ENCODE assay signal across 10 mouse cellular contexts in the genomic region with DNA sequence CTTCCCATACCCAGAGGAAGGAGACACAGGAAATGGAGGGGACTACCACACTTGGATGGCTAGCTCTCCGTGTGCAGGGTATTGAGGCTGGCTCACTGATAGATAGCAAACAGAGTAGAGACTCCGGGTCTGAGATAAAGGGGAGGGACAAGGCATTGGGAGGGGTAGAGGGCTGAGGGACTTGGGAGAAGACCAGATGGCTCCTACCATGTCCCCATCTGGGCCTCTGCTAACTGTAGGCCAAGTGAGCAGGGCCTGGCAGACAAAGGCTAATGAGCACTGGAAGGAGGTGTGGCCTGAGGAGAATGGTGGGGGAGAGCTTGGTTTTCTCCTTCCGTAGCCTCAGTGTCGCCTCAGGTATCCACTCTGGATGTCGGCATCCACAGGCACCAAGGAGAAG. TPM values are rescaled to one million over a fixed set of nuclear protein-coding genes. Genes with fewer than 3 reads are reported as not detected.
DNase-seq lines count a peak whose midpoint lies in the region; ATAC-seq lines count a peak whose summit lies in the region.
"Had no signal": no experiment of that assay in that cellular context is flagged by ENCODE, and none has a peak within 500 bp of the region (broad histone marks: within the 10 kb centered on the region; RNA-seq: fewer than 3 reads in every experiment).

No protein-coding gene starts in this region.

- H3K27me3 ChIP-seq in heart, embryonic 10.5 days (ENCODE audit: insufficient read depth, poor library complexity, severe bottlenecking), result 0 out of 2 replicates have a peak, but pooled peaks cover 5% of the 10 kb centered on the region
- no peaks in the 10 kb centered on the region for H3K27me3 ChIP-seq in hindbrain, embryonic 14.5 days (ENCODE audit: control insufficient read depth, insufficient read depth, low read length)
- no peaks in the 10 kb centered on the region for H3K27me3 ChIP-seq in midbrain, embryonic 13.5 days
- H3K27me3 ChIP-seq: kidney, embryonic 15.5 days; limb, embryonic 15.5 days had no signal

- no peak overlapping the region for H3K4me2 ChIP-seq in hindbrain, embryonic 14.5 days (replicated peaks)
- no peak overlapping the region for H3K4me2 ChIP-seq in midbrain, embryonic 13.5 days (replicated peaks)
- H3K4me2 ChIP-seq: kidney, embryonic 15.5 days; limb, embryonic 15.5 days had no signal

- no peak overlapping the region for H3K9ac ChIP-seq in hindbrain, embryonic 14.5 days
- H3K9ac ChIP-seq in midbrain, embryonic 13.5 days (replicated peaks), result no peak overlapping the region
- H3K9ac ChIP-seq: kidney, embryonic 15.5 days; limb, embryonic 15.5 days had no signal

- H3K36me3 ChIP-seq in heart, embryonic 10.5 days, result peaks cover 5% of the 10 kb centered on the region; the same call in 1 of the 2 replicates
- H3K36me3 ChIP-seq in hindbrain, embryonic 14.5 days (replicated peaks; ENCODE audit: control insufficient read depth, insufficient read depth), result no peaks in the 10 kb centered on the region
- no peaks in the 10 kb centered on the region for H3K36me3 ChIP-seq in midbrain, embryonic 13.5 days
- H3K36me3 ChIP-seq: kidney, embryonic 15.5 days; limb, embryonic 15.5 days had no signal

- no peak for DNase-seq in heart, embryonic 10.5 days (ENCODE audit: low spot score)
- no peak for DNase-seq in heart, adult 9 months (ENCODE audit: low spot score in 2 of 2)
- peak; percentile 79 to 83 for DNase-seq in cerebellum, postnatal 14 days
- no peak for DNase-seq in hindbrain, embryonic 14.5 days (ENCODE audit: low spot score)
- DNase-seq in lung, postnatal 25 days (ENCODE audit: low spot score), result no peak
- no peak for DNase-seq in kidney, adult 18-20 months

- peak; percentile 61 for ATAC-seq in hindbrain, embryonic 14.5 days (ENCODE audit: low FRiP score)
- peak; percentile 64 for ATAC-seq in midbrain, embryonic 13.5 days
- ATAC-seq in granulocyte monocyte progenitor cell, adult 5-6 weeks (replicated peaks; ENCODE audit: poor library complexity, severe bottlenecking), result no peak; the same call in 1 of the 2 replicates

- peaks cover 46% of the 10 kb centered on the region for H3K4me1 ChIP-seq in heart, embryonic 10.5 days
- H3K4me1 ChIP-seq in hindbrain, embryonic 14.5 days (replicated peaks; ENCODE audit: control insufficient read depth, insufficient read depth, low read length), result no peaks in the 10 kb centered on the region
- H3K4me1 ChIP-seq in midbrain, embryonic 13.5 days (replicated peaks), result peaks cover 7% of the 10 kb centered on the region; the same call in 1 of the 2 replicates

- no peak overlapping the region for H3K4me3 ChIP-seq in heart, embryonic 10.5 days
- H3K4me3 ChIP-seq in hindbrain, embryonic 14.5 days (replicated peaks; ENCODE audit: low read length), result no peak overlapping the region
- H3K4me3 ChIP-seq in midbrain, embryonic 13.5 days (replicated peaks), result no peak overlapping the region
- H3K4me3 ChIP-seq: kidney, embryonic 15.5 days; limb, embryonic 15.5 days had no signal

- peak overlapping the region; percentile 86; the same call in 1 of the 2 replicates for H3K27ac ChIP-seq in heart, embryonic 10.5 days
- no peak overlapping the region for H3K27ac ChIP-seq in hindbrain, embryonic 14.5 days
- no peak overlapping the region for H3K27ac ChIP-seq in midbrain, embryonic 13.5 days
- H3K27ac ChIP-seq: kidney, embryonic 15.5 days; limb, embryonic 15.5 days had no signal

- WGBS in heart, embryonic 10.5 days, result 64% methylated on average over 5 of the region's 5 CpGs
- 57% methylated on average over 5 of the region's 5 CpGs for WGBS in hindbrain, embryonic 14.5 days
- 70% methylated on average over 5 of the region's 5 CpGs for WGBS in midbrain, embryonic 13.5 days

- H3K9me3 ChIP-seq in heart, embryonic 10.5 days, result no peaks in the 10 kb centered on the region
- no peaks in the 10 kb centered on the region for H3K9me3 ChIP-seq in hindbrain, embryonic 14.5 days (ENCODE audit: control insufficient read depth, low read length)
- H3K9me3 ChIP-seq in midbrain, embryonic 13.5 days, result no peaks in the 10 kb centered on the region
- H3K9me3 ChIP-seq: kidney, embryonic 15.5 days; limb, embryonic 15.5 days had no signal

RNA-seq across cellular contexts. Expression of a gene that starts 50.8 kb away (rescaled TPM):
- polyA plus RNA-seq in heart, embryonic 10.5 days (2016; fragmentation: Nextera tagmentation; extraction: Ambion mirVana), result 27.7 and 28.7 TPM in 2 replicates
- polyA plus RNA-seq in hindbrain, embryonic 14.5 days (2014; fragmentation: Nextera tagmentation; extraction: Ambion mirVana), result 50.4 and 51.1 TPM in 2 replicates
- 32.4 and 50.7 TPM in 2 replicates for polyA plus RNA-seq in midbrain, embryonic 13.5 days (2015; fragmentation: Nextera tagmentation; extraction: Ambion mirVana)
- 19.6 and 28.2 TPM in 2 replicates for total RNA-seq in granulocyte monocyte progenitor cell, adult 5-6 weeks (2014; fragmentation: Nextera tagmentation)
- 50.7 and 54.9 TPM in 2 replicates for total RNA-seq in granulocyte monocyte progenitor cell, adult 5-6 weeks (2017)

Comparison
In these comparisons a context has a peak if more than half of its experiments do, and no peak if none do; other contexts are left out.
1. DNase-seq: peak in cerebellum, postnatal 14 days (2 of 2); none in heart, embryonic 10.5 days (single experiment), heart, adult 9 months (0 of 2), hindbrain, embryonic 14.5 days (single experiment), lung, postnatal 25 days (single experiment) and kidney, adult 18-20 months (single experiment).